Mouse (Mus musculus): ENCODE results near the gene BC061237.
"Not testable (repeated sequence)": the region's sequence is repeated elsewhere in the genome, so short reads cannot be mapped to it uniquely, and the experiment has no call there.

The BC061237 gene

GRCm38 (mm10) chr14:44492163-44492562, at the start of gene BC061237:
BC061237 (plus strand) TSS chr14:44492463.
- not testable (repeated sequence) for DNase-seq (ENCODE audit: low spot score)

DNA sequence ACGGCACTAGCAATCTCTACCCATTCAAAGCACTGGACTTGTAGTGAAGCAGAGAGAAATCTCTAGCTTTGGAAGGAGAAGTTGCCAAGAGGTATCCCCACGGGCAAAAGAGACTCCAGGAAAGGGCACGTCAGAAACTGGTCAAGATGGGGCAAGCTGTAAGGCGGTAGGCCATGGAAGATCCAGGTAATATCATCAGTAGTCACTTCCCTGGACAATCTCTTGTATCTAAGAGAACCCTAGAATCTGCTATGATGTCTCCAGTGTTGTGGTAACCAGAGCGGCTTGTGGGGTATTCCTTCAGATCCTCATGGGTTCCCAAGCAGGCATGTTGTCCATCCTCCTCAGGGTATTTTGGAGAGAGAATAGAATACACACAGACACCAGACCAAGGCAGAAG, 25.7 kb downstream of the BC061237 start, which contains the start of gene Gm17093:
TSS of gene Gm17093 (plus strand) at position 301 of the 400 bp plus-strand sequence.
- DNase-seq (ENCODE audit: low spot score) = not testable (repeated sequence)

- not testable (repeated sequence) for DNase-seq (ENCODE audit: low spot score)
Measured at GRCm38 (mm10) chr14:44547961-44548360, 55.7 kb downstream of the BC061237 start.

Data from embryo, embryonic 10.5 days (tissue).